Mouse (Mus musculus) brain, adult 2 months (tissue): Measurements from ENCODE around the gene Tiam1.
A peak's percentile ranks its signal among the peaks of the same experiment; 100 is the strongest.

Source experiments
- DNase-seq: peaks from one replicate; pipeline ENCODE4 v3.0.0; 2011; ENCODE audit warnings: low read depth, low spot score

Tiam1 gene

GRCm38 (mm10) chr16:90144541-90144940 lies 972 bp upstream of the Tiam1 start:
- DNase-seq = no peak

- no peak for DNase-seq
Observed at GRCm38 (mm10) chr16:90143416-90143759, 181 bp downstream of the Tiam1 start.

- peak; percentile 74 for DNase-seq
Observed at GRCm38 (mm10) chr16:90142574-90143415, 774 bp downstream of the Tiam1 start.

- peak; percentile 54 for DNase-seq
Observed at GRCm38 (mm10) chr16:90142247-90142573, 1.4 kb downstream of the Tiam1 start.

GRCm38 (mm10) chr16:90141556-90141955 lies 2.0 kb downstream of the Tiam1 start:
- no peak for DNase-seq

- DNase-seq = no peak
Observed at GRCm38 (mm10) chr16:90140571-90140970, 3.0 kb downstream of the Tiam1 start.

- DNase-seq = peak; percentile 45
Observed at GRCm38 (mm10) chr16:90139696-90140095, 3.9 kb downstream of the Tiam1 start.

- DNase-seq = no peak
Observed at GRCm38 (mm10) chr16:90138151-90138550, 5.4 kb downstream of the Tiam1 start.

- DNase-seq = no peak
Observed at GRCm38 (mm10) chr16:90137175-90137574, 6.4 kb downstream of the Tiam1 start.

GRCm38 (mm10) chr16:90135580-90135979 lies 8.0 kb downstream of the Tiam1 start:
- DNase-seq = no peak

- no peak for DNase-seq
Observed at GRCm38 (mm10) chr16:90134351-90134750, 9.2 kb downstream of the Tiam1 start.

- DNase-seq = no peak
Observed at GRCm38 (mm10) chr16:90132816-90133215, 10.8 kb downstream of the Tiam1 start.

GRCm38 (mm10) chr16:90132331-90132730 lies 11.2 kb downstream of the Tiam1 start:
- no peak for DNase-seq

GRCm38 (mm10) chr16:90128817-90129587 lies 14.6 kb downstream of the Tiam1 start:
- DNase-seq = no peak

GRCm38 (mm10) chr16:90128361-90128760 lies 15.2 kb downstream of the Tiam1 start:
- DNase-seq = no peak

GRCm38 (mm10) chr16:90125318-90126314 lies 18.0 kb downstream of the Tiam1 start:
- no peak for DNase-seq

- DNase-seq = no peak
Observed at GRCm38 (mm10) chr16:90123091-90123490, 20.5 kb downstream of the Tiam1 start.

GRCm38 (mm10) chr16:90122439-90122838 lies 21.1 kb downstream of the Tiam1 start:
- DNase-seq = no peak

GRCm38 (mm10) chr16:90121799-90122198 lies 21.8 kb downstream of the Tiam1 start:
- peak; percentile 79 for DNase-seq

GRCm38 (mm10) chr16:90119969-90120368 lies 23.6 kb downstream of the Tiam1 start:
- no peak for DNase-seq

- DNase-seq = no peak
Observed at GRCm38 (mm10) chr16:90116637-90117182, 26.9 kb downstream of the Tiam1 start.
